Mouse (Mus musculus) gastrocnemius, postnatal 36 days (tissue): ENCODE results near the gene Atp6v0b. TPM values are rescaled to one million over a fixed set of nuclear protein-coding genes. Genes with fewer than 3 reads are reported as not detected.

Source experiments
- DNase-seq, 2 experiments: peaks; one replicate each; pipeline ENCODE4 v3.0.0; 2022
- intact Hi-C: fragments of 180-260 bp; cut with DNase I; formaldehyde crosslinking; loops from one replicate; pipeline ENCODE4 v1.15.1; 2025
- total RNA-seq, 2 experiments: library from RNA; stranded (reverse); gene quantifications; 2 replicates each; pipeline ENCODE4 v1.2.3; 2021

The Atp6v0b gene
- total RNA-seq, 2 experiments from 2014 or later: 65.4 to 74.0 TPM

- intact Hi-C loops: no loop called here
Measured at GRCm38 (mm10) chr4:117846261-117846660, 40.9 kb downstream of the Atp6v0b start.

GRCm38 (mm10) chr4:117845316-117845715 is 41.8 kb downstream of the Atp6v0b start:
- intact Hi-C loops: no loop called here
- no peak for DNase-seq

More at GRCm38 (mm10) chr4:117846261-117846660, 40.9 kb downstream of the Atp6v0b start:
- DNase-seq: no peak

GRCm38 (mm10) chr4:117844467-117844866 is 42.7 kb downstream of the Atp6v0b start:
- no peak for DNase-seq
- intact Hi-C loops: no loop called here

DNA sequence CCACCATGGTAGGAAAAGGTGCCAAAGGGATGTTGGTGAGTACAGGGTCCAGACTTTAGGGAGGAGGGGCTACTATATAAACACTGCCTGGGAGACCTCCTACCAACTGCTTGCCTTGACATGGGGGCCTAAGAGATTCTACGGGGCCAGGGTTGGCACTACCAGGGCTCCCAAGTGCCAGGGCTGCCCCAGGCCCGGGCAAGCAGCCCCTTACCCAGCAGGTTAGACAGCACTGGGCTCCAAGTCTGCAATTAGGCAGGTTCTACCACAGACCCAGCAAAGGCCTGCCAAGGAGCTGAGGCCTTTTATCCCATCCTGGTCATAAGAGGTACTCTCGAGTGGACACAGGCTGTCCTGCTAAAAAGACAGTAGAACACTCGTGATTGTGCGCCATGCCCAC is 44.0 kb downstream of the Atp6v0b start:
- intact Hi-C loops: no loop called here
- no peak for DNase-seq

GRCm38 (mm10) chr4:117841566-117841965 is 45.6 kb downstream of the Atp6v0b start:
- DNase-seq: no peak
- intact Hi-C loops: no loop called here

DNA sequence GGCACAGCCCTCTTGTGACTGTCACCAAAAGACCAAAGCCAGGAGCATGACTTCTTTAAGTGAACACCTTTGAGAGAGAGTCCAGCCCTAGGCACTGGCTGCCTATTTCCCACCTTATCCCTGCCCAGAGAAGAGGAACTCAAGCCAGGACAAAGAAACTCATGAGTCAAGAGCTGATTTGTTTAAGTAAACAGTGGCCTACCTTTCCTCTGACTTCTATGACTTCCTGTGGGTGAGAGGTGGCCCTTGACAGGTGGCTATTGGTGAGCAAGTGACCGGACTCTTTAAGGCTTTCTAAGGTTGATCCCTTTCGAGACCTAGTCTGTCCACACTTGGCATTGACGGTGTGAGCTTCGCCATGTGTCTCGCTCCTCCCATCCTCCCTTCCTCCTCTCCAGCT is 46.3 kb downstream of the Atp6v0b start:
- DNase-seq: no peak
- intact Hi-C loops: no loop called here

- DNase-seq: no peak
- intact Hi-C loops: loop anchor here (5.0 kb wide), 1 partner anchor 78 kb away; no protein-coding TSS in a partner anchor
Measured at GRCm38 (mm10) chr4:117839366-117839765, 47.8 kb downstream of the Atp6v0b start.

DNA sequence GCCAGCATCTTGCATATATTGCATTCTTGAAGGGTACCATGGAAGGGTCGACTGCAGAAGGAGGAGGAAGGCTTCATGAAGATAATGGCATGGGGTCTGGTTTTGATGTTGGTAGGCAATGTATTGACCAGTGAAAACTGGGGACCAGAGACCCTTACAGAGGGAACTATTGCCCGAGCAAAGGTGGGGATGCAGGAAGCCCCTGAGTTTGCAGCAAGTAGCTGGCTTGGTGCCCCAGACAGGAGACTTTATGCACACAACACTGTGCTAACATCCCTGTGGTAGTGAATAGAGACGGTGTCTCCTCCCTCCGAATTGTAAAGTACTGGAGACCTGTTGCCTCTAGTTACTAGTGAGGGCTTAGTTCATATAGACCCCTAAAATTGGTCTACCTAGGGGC is 49.9 kb downstream of the Atp6v0b start:
- no peak for DNase-seq
- intact Hi-C loops: loop anchor here (5.0 kb wide), 1 partner anchor 80 kb away; no protein-coding TSS in a partner anchor

GRCm38 (mm10) chr4:117836204-117836767 is 50.8 kb downstream of the Atp6v0b start:
- intact Hi-C loops: loop anchor here (5.0 kb wide), 1 partner anchor 81 kb away; no protein-coding TSS in a partner anchor
- peak; percentile 79 to 86 for DNase-seq

GRCm38 (mm10) chr4:117835531-117836111 is 51.5 kb downstream of the Atp6v0b start:
- intact Hi-C loops: loop anchor here (5.0 kb wide), 1 partner anchor 82 kb away; no protein-coding TSS in a partner anchor
- peak in 1 of 2 experiments; percentile 34 for DNase-seq

- DNase-seq: peak; percentile 53 to 55
- intact Hi-C loops: loop anchor here (5.0 kb wide), 2 partner anchors 82 to 92 kb away; partner anchors contain the start of gene Artn
Measured at GRCm38 (mm10) chr4:117834845-117835530, 52.1 kb downstream of the Atp6v0b start.

- intact Hi-C loops: loop anchor here (5.0 kb wide), 1 partner anchor 93 kb away; the partner anchor contains the start of gene Artn
- no peak for DNase-seq
Measured at GRCm38 (mm10) chr4:117834457-117834844, 52.7 kb downstream of the Atp6v0b start, which contains the start of gene Slc6a9. Gene Slc6a9, plus strand, starts transcription at chr4:117834506.

Other genes with a start within 250 kb of the Atp6v0b start
- 10 to 100 TPM; 14.4 to 16.2 TPM for gene Dmap1, start 205.1 kb downstream of the Atp6v0b start, total RNA-seq
- gene Gm12845, start 162.9 kb downstream of the Atp6v0b start, total RNA-seq: not detected
- not detected for gene Klf17, start 121.7 kb downstream of the Atp6v0b start, total RNA-seq
- gene Slc6a9, start 52.8 kb downstream of the Atp6v0b start, total RNA-seq: 1 to 10 TPM; 5.0 to 6.0 TPM
- under 1 TPM in 1 of 2 experiments, not detected in 1; 0.33 TPM for gene Ccdc24, start 14.8 kb downstream of the Atp6v0b start, total RNA-seq
- gene B4galt2, start 3.8 kb downstream of the Atp6v0b start, total RNA-seq: 1 to 10 TPM; 2.8 to 3.2 TPM
- gene Dph2, start 4.7 kb upstream of the Atp6v0b start, total RNA-seq: 1 to 10 TPM; 1.4 to 2.6 TPM
- gene Ipo13, start 27.7 kb upstream of the Atp6v0b start, total RNA-seq: 100 to 1,000 TPM; 222 to 284 TPM
- gene Artn, start 42.4 kb upstream of the Atp6v0b start, total RNA-seq: under 1 TPM; 0.15 to 0.32 TPM
- 10 to 100 TPM; 65.8 to 68.8 TPM for gene St3gal3, start 247.6 kb upstream of the Atp6v0b start, total RNA-seq